ENCODE assay signal across 19 mouse cellular contexts in the genomic region with DNA sequence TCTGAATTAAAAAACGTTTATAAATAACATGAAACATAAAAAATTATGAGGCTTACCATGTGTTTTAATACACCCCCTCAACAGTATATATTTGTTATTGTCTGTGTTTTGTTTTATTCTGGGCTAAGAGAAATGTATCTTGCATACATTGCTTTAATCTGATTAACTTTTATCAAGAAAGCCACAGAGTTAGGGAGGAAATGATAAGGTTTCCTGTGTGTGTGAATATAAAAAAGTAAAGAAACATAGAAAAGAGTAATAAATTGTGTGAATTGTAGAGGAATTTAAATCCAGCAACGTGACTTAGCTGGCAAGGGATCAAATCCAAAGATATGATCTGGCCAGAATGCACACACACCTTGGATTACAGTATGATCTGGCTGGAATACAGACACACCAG.
"Had no signal": no experiment of that assay in that cellular context is flagged by ENCODE, and none has a peak within 500 bp of the region (broad histone marks: within the 10 kb centered on the region; RNA-seq: fewer than 3 reads in every experiment).

No protein-coding gene starts in this region.

- H3K9me3 ChIP-seq: limb, embryonic 10.5 days; limb, embryonic 13.5 days; liver, embryonic 13.5 days; midbrain, embryonic 12.5 days; neural tube, embryonic 13.5 days; stomach, embryonic 15.5 days had no signal

- H3K27ac ChIP-seq: limb, embryonic 10.5 days; limb, embryonic 13.5 days; liver, embryonic 13.5 days; midbrain, embryonic 12.5 days; neural tube, embryonic 13.5 days; stomach, embryonic 15.5 days had no signal

- H3K4me1 ChIP-seq: limb, embryonic 10.5 days; limb, embryonic 13.5 days; liver, embryonic 13.5 days; midbrain, embryonic 12.5 days; neural tube, embryonic 13.5 days; stomach, embryonic 15.5 days had no signal

- H3K4me3 ChIP-seq: limb, embryonic 10.5 days; limb, embryonic 13.5 days; liver, embryonic 13.5 days; midbrain, embryonic 12.5 days; myocyte; neural tube, embryonic 13.5 days; stomach, embryonic 15.5 days had no signal

- DNase-seq: kidney, adult 9 months; kidney, postnatal 14 days; kidney, postnatal 4 days; liver; liver, embryonic 13.5 days; lung, adult 2 months; lung, postnatal 14 days; lung, postnatal 4 days; retina, postnatal 1 day; right cerebral cortex, postnatal 25 days; spleen, adult 18-20 months; thymus, postnatal 25 days had no signal

- ATAC-seq: midbrain, embryonic 16.5 days had no signal

- H3K27me3 ChIP-seq: limb, embryonic 13.5 days; liver, embryonic 13.5 days; midbrain, embryonic 12.5 days; neural tube, embryonic 13.5 days; stomach, embryonic 15.5 days had no signal

- H3K36me3 ChIP-seq: limb, embryonic 10.5 days; limb, embryonic 13.5 days; liver, embryonic 13.5 days; midbrain, embryonic 12.5 days; neural tube, embryonic 13.5 days; stomach, embryonic 15.5 days had no signal

- H3K9ac ChIP-seq: limb, embryonic 13.5 days; liver, embryonic 13.5 days; midbrain, embryonic 12.5 days; neural tube, embryonic 13.5 days; stomach, embryonic 15.5 days had no signal

- H3K4me2 ChIP-seq: limb, embryonic 13.5 days; liver, embryonic 13.5 days; midbrain, embryonic 12.5 days; neural tube, embryonic 13.5 days; stomach, embryonic 15.5 days had no signal
